8 mouse cellular contexts compared by ENCODE assay signal in genomic region chr5:92106327-92107125, GRCm38 (mm10). TPM values are rescaled to one million over a fixed set of nuclear protein-coding genes. Genes with fewer than 3 reads are reported as not detected.
A peak's percentile ranks its signal among the peaks of the same experiment; 100 is the strongest.
DNase-seq lines count a peak whose midpoint lies in the region; ATAC-seq lines count a peak whose summit lies in the region.

No protein-coding gene starts in this region.

- H3K9me3 ChIP-seq in neural tube, embryonic 12.5 days = no peaks in the 10 kb centered on the region
- H3K9me3 ChIP-seq in hindbrain, embryonic 15.5 days = no peaks in the 10 kb centered on the region

- H3K27me3 ChIP-seq in neural tube, embryonic 12.5 days (replicated peaks) = no peaks in the 10 kb centered on the region
- H3K27me3 ChIP-seq in hindbrain, embryonic 15.5 days = no peaks in the 10 kb centered on the region

- WGBS in neural tube, embryonic 12.5 days = 52% methylated on average over 10 of the region's 10 CpGs
- 42% methylated on average over 10 of the region's 10 CpGs for WGBS in hindbrain, embryonic 15.5 days

- ATAC-seq in neural tube, embryonic 12.5 days (ENCODE audit: low FRiP score, low read depth) = 0 out of 2 replicates have a peak, but pooled peaks have one; percentile 37
- ATAC-seq in hindbrain, embryonic 15.5 days (ENCODE audit: low FRiP score, low read depth) = peak; percentile 65

- peaks cover 5% of the 10 kb centered on the region for H3K4me1 ChIP-seq in neural tube, embryonic 12.5 days
- H3K4me1 ChIP-seq in hindbrain, embryonic 15.5 days (replicated peaks) = peaks cover 11% of the 10 kb centered on the region; the same call in 1 of the 2 replicates

- H3K27ac ChIP-seq in neural tube, embryonic 12.5 days = no peak overlapping the region
- no peak overlapping the region for H3K27ac ChIP-seq in hindbrain, embryonic 15.5 days (replicated peaks)

- H3K36me3 ChIP-seq in neural tube, embryonic 12.5 days = no peaks in the 10 kb centered on the region
- H3K36me3 ChIP-seq in hindbrain, embryonic 15.5 days = no peaks in the 10 kb centered on the region

- no peak overlapping the region for H3K9ac ChIP-seq in neural tube, embryonic 12.5 days
- no peak overlapping the region for H3K9ac ChIP-seq in hindbrain, embryonic 15.5 days

- no peak overlapping the region for H3K4me3 ChIP-seq in neural tube, embryonic 12.5 days
- H3K4me3 ChIP-seq in hindbrain, embryonic 15.5 days = no peak overlapping the region

- peak; percentile 29 for DNase-seq in gastrocnemius, adult 18-20 months (ENCODE audit: low spot score)
- DNase-seq in gastrocnemius, postnatal 10 days = no peak
- no peak for DNase-seq in neural tube, embryonic 10.5 days (ENCODE audit: extremely low spot score, low spot score)
- DNase-seq in thymus, adult 18-20 months = peak; percentile 21 to 41
- DNase-seq in embryo, embryonic 11 days = no peak
- no peak for DNase-seq in gastrocnemius, postnatal 4 days (ENCODE audit: low spot score in 2 of 2)

- H3K4me2 ChIP-seq in neural tube, embryonic 12.5 days (replicated peaks) = no peak overlapping the region
- no peak overlapping the region for H3K4me2 ChIP-seq in hindbrain, embryonic 15.5 days

RNA-seq across cellular contexts. Expression of gene G3bp2, which starts 23.0 kb away (rescaled TPM):
- total RNA-seq in gastrocnemius, adult 18-20 months (2021) = 10 to 100 TPM; 58.2 to 61.5 TPM
- 10 to 100 TPM; 57.9 to 59.4 TPM for total RNA-seq in gastrocnemius, postnatal 10 days (2021)
- polyA plus RNA-seq in neural tube, embryonic 12.5 days (2016; fragmentation: Nextera tagmentation; extraction: Ambion mirVana) = 327 and 357 TPM in 2 replicates
- 325 and 337 TPM in 2 replicates for polyA plus RNA-seq in hindbrain, embryonic 15.5 days (2015; fragmentation: Nextera tagmentation; extraction: Ambion mirVana)
- 10 to 100 TPM; 68.6 to 70.1 TPM for total RNA-seq in gastrocnemius, postnatal 4 days (2021)

RNA-seq across cellular contexts. Expression of gene Uso1, which starts 31.2 kb away (rescaled TPM):
- 10 to 100 TPM; 68.3 to 72.6 TPM for total RNA-seq in gastrocnemius, adult 18-20 months (2021)
- total RNA-seq in gastrocnemius, postnatal 10 days (2021) = 10 to 100 TPM; 63.0 to 68.2 TPM
- 52.3 and 53.1 TPM in 2 replicates for polyA plus RNA-seq in neural tube, embryonic 12.5 days (2016; fragmentation: Nextera tagmentation; extraction: Ambion mirVana)
- polyA plus RNA-seq in hindbrain, embryonic 15.5 days (2015; fragmentation: Nextera tagmentation; extraction: Ambion mirVana) = 38.7 and 44.6 TPM in 2 replicates
- total RNA-seq in gastrocnemius, postnatal 4 days (2021) = 10 to 100 TPM; 75.5 to 85.8 TPM

Comparison
In these comparisons a context has a peak if more than half of its experiments do, and no peak if none do; other contexts are left out.
1. DNase-seq: peak in gastrocnemius, adult 18-20 months (single experiment) and thymus, adult 18-20 months (2 of 2); none in gastrocnemius, postnatal 10 days (single experiment), neural tube, embryonic 10.5 days (single experiment), embryo, embryonic 11 days (single experiment) and gastrocnemius, postnatal 4 days (0 of 2).